Mouse (Mus musculus): ENCODE measurements around the gene Ubac1. TPM values are rescaled to one million over a fixed set of nuclear protein-coding genes. Genes with fewer than 3 reads are reported as not detected.

Ubac1 gene
- total RNA-seq, 2 experiments from 2014 or later, result 224 to 227 TPM

GRCm38 (mm10) chr2:25975141-25975770, 46.3 kb downstream of the Ubac1 start:
- no peak for DNase-seq

DNA sequence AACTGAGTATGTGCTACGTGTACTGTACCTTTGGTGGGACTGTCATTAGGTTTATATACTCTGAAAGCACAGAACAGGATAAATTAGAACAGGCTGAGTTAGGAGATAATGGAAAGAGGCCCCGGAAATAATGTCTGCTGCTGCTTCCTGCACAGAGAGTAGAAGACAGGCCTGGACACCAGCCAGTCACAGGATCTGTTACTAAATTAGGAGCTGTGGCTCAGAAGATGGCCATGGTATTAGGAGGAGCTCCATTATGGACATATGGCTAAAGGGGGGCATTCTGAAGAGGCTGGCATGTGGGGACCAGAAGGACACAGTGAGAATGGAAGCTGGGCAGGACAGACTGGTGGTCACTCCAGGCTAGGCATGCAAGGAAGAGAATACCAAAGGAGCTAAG, 51.1 kb downstream of the Ubac1 start:
- DNase-seq, result no peak

GRCm38 (mm10) chr2:25969319-25969718, 52.2 kb downstream of the Ubac1 start:
- DNase-seq, result no peak

GRCm38 (mm10) chr2:25949291-25949690, 72.3 kb downstream of the Ubac1 start:
- no peak for DNase-seq

Other genes with a start within 250 kb of the Ubac1 start
- gene Lcn11, start 244.7 kb downstream of the Ubac1 start, total RNA-seq (2021), result not detected
- not detected for gene Gm13539, start 239.5 kb downstream of the Ubac1 start, total RNA-seq (2021)
- not detected for gene Glt6d1, start 205.9 kb downstream of the Ubac1 start, total RNA-seq (2021)
- gene Lcn9, start 198.6 kb downstream of the Ubac1 start, total RNA-seq (2021), result not detected
- not detected for gene Sohlh1, start 174.5 kb downstream of the Ubac1 start, total RNA-seq (2021)
- under 1 TPM in 1 of 2 experiments, not detected in 1; 0.27 TPM for gene Kcnt1, start 158.0 kb downstream of the Ubac1 start, total RNA-seq (2021)
- 10 to 100 TPM; 25.7 to 42.1 TPM for gene Camsap1, start 38.5 kb downstream of the Ubac1 start, total RNA-seq (2021)
- 10 to 100 TPM; 18.2 to 23.7 TPM for gene Nacc2, start 101.5 kb upstream of the Ubac1 start, total RNA-seq (2021)
- not detected for gene Lhx3, start 186.5 kb upstream of the Ubac1 start, total RNA-seq (2021)
- 1 to 10 TPM; 3.1 to 4.0 TPM for gene Qsox2, start 215.8 kb upstream of the Ubac1 start, total RNA-seq (2021)